Mouse (Mus musculus): ENCODE measurements around the gene Aldh6a1.
A peak's percentile ranks its signal among the peaks of the same experiment; 100 is the strongest.

The Aldh6a1 gene

DNA sequence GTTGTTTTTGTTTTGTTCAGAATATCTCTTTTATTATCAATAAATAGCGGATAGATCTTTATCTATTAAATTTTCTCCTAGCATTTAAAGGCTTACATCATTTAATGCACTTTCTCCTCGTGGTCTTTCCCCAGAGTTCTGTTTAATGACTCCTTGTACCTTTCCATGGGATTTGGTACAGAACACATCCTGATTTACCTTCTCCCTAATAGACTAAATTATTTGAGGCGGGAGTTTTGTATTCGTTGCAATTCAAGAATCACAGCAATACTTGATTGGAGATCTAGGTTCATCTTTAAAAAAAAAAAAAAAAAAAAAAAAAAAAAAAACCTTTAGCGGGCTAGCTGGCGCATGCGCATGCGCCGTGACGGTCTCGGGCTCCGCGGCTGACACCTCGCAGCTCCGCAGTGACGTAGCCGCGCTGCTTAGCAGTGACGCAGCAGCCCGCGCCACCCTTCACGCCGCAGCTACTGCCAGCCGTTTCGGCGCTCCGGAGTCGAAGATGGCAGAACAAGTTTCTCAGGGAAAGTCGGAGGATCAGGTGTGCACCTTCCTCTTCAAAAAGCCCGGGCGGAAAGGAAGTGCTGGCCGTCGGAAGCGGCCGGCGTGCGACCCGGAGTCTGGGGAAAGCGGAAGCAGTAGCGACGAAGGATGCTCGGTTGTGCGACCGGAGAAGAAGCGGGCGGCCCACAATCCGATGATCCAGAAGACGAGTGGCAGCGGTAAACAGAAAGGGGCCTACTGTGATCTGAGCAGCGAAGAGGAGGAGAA lies 33.8 kb downstream of the Aldh6a1 start, which contains the start of gene Rnf113a2:
Rnf113a2 (plus strand) TSS at position 363 of the 771 bp plus-strand sequence.
- DNase-seq (ENCODE audit: low read depth), result peak; percentile 93

DNA sequence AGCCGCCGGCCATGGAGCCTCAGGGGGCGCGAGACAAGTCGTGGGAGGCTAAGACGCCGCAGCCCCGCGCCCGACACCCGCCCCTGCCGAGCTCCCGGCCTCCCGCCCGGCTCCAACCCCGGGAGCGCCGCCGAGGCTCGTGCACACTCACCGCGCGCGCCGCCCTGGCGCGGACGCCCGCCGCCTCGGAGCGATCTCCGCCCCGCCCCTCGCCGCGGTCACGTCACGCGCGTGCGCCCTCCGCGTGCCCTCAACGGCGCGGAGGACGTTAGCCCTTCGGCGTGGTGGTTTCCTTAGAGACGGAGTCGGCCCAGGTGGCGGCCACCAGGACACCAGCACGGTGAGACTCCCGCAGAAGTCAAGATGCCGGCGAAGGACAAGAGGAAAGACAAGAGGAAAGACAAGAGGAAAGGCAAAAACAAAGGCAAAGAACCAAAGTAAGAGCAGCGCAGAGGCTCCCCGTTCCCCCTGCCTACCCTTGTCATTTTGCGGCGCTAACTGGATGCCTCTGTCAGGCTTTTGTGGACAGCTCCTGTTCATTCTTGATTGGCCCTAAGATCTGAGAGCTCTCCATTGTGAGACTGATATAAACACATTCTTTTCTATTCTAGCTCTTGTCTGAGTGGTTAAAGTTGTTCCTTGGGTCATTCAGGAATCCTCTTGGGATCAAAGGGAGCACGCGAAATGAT lies 41.8 kb downstream of the Aldh6a1 start, which contains the start of the genes Entpd5 and Bbof1:
Entpd5 (minus strand) TSS at position 211 of the 689 bp plus-strand sequence.
Bbof1 (plus strand) TSS at position 253 of the 689 bp plus-strand sequence.
- DNase-seq (ENCODE audit: low read depth), result peak; percentile 93

DNA sequence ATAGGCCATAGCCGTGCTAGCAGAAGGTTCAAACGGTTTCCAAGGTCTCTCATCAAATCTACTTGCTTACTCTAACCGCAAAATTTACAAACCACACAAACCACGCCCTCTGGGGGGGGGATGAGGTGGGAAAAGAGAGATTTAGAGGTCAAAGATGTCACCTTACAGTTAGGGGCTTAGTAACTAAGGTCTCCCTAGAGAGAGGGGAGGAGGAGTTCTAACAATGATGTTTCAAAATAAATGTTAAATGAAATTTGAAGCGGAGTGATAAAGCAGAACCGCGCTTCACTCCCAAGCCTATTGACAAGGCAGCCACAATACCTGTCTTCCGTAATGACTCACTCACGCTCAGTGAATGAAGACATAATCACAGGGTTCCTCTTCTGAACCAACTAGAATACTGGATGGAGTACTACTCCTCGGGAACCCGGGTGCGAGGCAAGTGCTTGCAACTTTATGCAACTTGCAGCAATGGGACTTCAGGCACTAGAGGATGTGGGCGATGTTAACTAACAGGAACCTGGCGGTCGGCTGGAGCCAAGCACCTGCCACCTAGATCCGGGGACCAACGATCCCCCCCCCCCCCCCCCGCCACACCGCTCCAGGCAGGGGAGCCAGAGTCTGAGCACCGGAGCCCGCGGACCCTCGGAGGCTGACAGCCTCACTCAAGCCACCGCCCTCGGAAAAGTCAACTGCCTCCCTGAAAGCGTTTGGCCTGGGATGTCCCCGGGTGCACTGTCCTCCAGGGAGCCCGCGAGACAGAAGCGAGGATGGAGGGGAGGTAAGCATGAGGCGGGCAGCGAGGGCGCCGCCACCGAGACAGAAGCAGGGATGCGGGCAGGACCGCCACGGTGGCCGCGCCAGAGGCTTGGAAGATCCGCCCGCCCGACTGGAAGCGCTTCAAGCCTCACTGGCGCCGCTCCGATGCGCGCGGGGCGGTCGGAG lies 42.7 kb downstream of the Aldh6a1 start:
- no peak for DNase-seq (ENCODE audit: low read depth)

DNA sequence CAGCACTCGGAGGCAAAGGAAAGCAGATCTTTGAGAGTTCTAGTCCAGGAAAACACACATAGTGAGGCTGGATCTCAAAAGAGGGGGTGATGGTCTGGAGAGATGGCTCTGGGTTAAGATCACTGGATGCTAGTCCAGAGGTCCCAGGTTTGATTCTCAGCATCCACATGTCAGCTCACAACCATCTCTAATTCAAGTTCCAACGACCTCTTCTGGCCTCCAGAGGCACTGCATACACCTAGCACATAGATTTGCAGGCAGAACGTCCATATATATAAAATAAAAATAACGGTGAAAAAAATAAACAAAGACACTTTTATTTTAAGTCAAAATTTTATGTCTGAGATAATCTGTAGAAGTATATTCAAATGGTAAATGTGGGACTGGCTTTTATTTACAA lies 43.5 kb downstream of the Aldh6a1 start:
- no peak for DNase-seq (ENCODE audit: low read depth)

DNA sequence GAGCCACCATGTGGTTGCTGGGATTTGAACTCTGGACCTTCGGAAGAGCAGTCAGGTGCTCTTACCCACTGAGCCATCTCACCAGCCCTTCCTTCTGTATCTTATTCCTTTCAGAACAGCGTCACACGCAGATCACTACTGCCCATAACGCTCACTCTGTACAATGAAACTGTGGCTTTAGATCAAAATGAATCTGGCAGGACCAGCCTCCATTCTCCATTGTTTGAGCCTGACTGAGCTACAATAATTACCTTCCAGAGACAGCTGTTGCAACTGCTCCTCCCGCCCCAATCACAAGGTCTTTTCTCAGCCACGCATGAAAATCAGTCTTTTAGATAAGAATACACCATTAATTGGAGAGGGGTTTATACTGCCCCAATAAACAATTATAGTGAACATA lies 46.3 kb downstream of the Aldh6a1 start:
- DNase-seq (ENCODE audit: low read depth), result no peak

DNA sequence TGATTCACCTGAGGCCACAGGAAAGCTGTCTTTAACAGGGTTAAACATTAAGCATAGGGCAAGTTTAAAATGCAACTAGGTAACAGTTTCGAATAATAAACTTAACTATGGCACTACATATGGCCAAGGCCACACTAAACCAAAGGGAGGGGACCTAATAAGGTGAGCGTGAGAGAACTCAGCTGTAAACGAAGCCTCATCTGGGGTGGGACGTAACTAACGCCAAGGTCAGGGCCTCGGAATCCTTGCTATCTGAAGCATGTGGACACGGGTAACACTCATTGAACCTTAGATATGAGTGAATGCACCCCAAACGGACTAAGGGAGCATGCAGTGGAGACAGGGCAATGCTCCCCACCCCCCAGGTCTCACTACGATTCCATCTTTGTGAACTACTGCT lies 47.9 kb downstream of the Aldh6a1 start:
- DNase-seq (ENCODE audit: low read depth), result no peak

DNA sequence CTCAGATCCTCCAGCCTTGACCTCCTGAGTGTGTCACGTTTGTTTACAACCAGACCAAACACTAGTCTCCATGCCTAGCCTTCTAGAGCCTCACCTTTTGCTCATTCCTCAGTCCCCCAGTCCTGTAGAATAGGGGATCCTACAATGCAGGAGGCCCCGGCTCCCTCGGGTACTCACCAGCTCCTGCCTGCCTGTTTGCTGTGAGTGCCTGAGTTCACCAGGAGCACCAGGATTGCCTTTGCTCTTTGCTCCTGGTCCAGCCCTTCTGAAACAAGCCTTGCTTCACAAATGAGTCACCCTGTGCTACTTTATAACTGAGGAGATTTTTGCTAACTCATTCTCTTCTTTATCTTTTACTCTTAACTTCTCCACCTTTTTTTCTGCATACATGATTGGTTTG lies 50.2 kb downstream of the Aldh6a1 start:
- DNase-seq (ENCODE audit: low read depth), result peak; percentile 50

DNA sequence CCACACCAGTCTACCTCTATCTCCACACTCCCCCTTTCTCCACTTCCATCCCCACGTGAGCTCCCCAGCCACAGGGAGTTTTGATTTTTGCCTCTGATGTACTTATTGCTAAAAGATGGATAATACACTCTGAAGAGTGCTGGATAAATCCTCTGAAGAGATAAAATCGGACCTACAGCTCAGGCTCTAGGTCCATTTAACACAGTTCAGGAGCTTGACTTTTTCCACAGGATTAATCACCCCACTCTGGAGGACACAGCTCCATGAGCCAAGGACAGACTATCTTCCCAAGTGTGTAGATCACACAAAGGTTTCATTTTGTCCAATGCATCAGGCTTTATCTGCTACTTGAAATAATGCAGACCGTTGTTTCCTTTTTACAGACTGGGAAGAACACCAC lies 50.7 kb downstream of the Aldh6a1 start:
- DNase-seq (ENCODE audit: low read depth), result no peak

DNA sequence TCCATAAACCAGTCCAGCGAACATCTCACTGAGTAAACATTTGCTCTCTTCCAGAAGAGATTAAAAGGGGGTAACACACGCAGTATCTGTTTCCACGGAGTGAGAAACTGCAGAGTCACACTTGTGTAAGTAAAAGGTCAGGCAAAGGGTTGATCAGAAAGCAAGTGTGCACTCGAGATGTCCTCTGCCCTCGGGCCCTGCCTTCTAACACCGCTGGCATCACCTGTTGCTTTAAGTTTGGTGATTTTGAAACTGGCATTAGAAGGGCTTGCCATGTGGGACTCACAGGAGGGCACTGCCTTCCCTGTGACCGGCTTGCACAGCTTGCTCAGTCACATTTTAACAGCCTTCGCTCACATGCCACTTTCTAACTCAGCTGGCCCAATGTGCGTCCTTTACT lies 51.1 kb downstream of the Aldh6a1 start:
- DNase-seq (ENCODE audit: low read depth), result no peak

DNA sequence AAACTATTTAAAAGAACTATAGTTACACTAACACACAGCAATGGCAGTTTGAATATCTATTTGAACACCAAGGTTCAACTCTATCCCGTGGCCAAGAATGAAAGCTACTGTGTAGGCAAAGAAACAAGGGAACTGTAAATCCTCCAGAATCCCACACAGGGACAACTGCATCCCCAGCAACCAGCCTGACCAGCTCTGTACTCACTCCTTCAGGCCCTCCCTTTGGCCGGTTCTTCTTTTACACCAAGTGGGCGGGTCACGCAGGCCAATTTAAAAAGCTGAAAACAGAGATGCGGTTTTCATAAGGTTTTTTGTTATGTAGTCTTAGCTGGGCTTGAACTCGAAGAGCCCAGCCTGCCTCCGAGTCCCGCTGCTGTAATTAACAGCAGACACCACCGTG lies 51.7 kb downstream of the Aldh6a1 start:
- peak; percentile 26 for DNase-seq (ENCODE audit: low read depth)

DNA sequence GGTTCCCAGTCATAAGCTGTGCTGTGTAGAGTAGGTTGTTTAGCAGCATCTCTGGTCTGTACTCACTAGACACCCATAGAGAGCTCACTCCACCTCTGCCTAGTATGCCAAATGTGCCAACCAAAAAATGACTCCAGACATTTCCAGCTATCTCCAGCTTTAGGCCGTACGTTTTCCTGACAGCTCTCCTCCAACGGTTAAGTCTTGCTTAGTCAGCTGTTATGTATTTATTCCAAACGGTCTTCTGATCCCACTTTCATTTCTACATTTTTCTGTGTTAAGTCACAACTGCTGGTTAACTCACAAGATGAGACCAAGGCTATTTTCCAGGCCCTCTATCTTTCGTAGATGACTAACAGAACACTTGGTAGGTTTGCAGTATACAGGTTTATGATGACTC lies 52.2 kb downstream of the Aldh6a1 start:
- peak; percentile 78 for DNase-seq (ENCODE audit: low read depth)

DNA sequence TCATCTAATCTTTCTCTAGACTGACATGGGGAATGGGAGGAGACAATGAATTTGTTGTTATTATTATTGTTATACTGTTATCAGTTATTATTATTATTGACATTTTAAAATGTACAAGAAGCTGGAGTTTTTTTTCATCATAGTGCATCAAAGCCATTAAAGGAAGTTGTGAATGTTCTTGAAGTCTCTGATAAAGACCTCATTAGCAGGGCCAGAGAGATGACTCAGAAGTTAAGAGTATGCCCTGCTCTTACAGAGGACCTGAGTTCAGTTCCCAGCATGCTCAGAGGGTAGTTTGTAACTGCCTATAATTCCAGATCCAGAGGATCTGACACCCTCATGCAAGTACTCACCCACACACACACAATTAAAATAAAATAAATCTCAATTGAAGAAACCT lies 53.1 kb downstream of the Aldh6a1 start:
- DNase-seq (ENCODE audit: low read depth), result no peak

DNA sequence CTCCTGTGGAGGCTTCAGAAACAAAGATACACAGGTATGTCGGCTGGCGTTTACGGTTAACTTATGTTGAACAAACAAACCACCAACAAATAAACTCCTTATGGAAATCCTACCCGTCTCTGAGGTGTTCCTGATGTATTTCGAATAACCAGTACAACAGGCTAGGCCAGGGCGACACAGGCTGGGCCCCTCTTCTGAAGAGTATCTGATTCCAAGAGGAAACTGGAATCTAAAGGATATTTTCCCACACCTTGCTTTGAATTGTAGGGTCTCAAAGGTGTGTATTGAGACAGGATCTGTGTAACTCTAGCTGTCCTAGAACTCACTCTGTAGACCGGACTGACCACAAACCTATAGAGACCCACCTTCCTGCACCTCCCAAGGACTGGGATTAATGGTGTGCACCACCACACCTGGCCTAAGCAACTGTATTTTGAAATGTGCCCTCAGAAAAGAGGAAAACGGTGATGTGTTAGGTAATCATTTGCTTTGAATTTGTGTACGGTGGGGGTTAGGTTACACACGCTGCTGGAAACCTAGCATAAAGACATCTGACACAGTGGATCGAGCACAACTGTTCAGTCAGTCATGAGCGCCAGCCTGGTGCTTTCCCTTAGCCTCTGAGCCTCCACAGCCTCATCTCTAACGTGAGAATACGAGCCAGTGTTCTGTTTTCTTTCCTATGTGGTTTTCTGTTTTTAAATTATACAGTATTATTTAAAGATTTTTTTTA lies 53.7 kb downstream of the Aldh6a1 start:
- no peak for DNase-seq (ENCODE audit: low read depth)

DNA sequence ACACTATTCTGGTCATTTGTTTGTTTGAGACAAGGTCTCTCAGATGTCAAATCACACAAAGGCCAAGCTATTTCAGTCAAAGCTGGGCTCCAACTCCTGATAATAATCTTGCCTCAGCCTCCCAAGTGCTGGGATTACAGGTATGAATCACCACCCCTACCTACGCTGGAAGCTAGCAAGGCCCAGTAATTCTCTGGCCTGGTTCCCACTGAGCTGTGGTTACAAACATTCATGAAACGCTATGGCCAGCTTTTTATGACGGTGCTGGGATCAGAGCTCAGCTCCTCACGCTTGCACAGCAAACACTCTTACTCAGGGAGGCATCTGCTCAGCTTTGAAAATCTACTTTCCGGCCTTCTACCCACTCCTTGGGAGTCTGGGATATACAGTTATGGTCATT lies 57.0 kb downstream of the Aldh6a1 start:
- peak; percentile 49 for DNase-seq (ENCODE audit: low read depth)

DNA sequence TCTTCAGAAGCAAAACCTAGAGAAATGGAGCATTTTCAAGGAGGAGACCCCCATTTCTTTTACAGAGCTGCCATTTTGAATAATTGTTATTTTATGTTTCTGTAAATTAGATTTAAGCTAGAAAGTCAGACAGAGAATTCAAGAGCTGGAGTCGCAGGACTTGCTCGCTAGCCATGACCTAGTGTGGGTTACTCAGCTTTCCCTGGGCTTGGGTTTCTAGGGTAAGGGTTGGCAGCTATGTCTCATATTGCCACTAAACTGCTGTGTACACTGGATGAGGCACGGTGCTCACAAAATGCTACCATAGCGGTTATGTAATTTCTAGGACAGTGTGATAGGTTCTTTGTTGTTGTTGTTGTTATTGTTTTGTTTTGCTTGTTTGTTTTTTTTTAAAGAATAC lies 58.1 kb downstream of the Aldh6a1 start:
- no peak for DNase-seq (ENCODE audit: low read depth)

DNA sequence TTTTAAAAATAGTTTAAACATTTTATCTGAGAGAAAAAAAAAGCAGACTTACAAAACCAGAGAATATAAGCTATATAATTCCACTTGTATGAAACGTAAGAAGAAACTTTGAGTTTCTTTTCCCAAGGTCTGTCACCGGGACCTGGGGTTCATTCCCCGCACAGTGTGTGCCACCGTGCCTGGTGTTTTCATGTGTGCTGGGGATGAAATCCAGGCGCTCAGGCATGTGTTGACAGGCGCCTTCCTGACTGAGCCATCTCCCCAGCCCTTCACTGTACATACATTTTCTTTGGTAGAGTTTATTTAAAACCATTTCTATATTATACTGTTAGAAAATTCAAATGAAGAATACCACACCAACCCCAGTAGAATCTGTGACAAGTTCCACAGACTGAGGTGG lies 60.5 kb downstream of the Aldh6a1 start:
- no peak for DNase-seq (ENCODE audit: low read depth)

DNA sequence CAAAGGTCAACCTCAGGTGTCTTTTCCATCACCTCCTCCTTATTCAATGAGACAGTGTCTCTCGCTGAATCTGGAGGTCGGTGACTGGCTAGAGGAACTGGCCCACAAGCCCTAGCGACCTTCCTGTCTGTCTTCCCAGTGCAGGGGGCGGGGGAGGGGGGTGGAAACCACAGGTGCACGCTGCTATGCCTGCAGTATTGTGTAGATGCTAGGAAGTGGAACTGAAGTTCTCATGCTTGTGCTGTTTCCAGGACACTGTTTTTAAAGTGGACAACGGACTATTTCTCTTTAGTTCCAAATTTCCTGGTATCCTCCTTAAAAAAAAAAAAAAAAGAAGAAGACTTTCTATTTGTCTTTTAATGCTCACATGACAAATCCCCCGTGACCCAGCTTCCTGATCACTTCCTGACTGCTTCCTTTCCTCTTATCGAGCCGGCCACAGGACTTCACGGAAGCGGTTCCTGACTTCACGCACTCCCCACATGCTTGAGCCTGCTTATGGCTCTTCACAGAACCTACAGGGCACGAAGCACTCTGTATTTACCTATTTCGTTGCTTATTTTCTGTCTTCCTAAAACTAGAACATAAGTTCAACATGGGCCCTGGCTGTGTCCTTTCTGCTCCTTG lies 61.9 kb downstream of the Aldh6a1 start:
- no peak for DNase-seq (ENCODE audit: low read depth)

DNA sequence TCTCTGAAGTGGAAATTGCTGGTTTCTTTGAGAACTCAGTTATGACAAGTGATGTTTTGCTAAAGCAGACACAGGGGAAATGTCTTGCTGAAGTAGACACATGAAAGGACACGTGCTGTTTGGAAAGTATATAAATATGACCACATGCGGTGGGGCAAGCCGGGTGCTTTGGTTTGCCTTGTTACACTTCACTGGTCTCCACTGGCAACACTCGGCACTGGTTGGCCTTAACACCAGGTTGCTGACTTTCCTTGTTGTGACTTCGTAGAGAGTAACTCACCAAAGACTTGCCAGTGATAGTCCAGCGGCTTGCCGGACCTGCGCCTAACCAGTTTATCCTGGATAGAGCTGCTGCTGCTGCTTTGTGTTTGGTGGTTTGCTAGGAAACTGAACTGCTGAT lies 62.7 kb downstream of the Aldh6a1 start:
- no peak for DNase-seq (ENCODE audit: low read depth)

DNA sequence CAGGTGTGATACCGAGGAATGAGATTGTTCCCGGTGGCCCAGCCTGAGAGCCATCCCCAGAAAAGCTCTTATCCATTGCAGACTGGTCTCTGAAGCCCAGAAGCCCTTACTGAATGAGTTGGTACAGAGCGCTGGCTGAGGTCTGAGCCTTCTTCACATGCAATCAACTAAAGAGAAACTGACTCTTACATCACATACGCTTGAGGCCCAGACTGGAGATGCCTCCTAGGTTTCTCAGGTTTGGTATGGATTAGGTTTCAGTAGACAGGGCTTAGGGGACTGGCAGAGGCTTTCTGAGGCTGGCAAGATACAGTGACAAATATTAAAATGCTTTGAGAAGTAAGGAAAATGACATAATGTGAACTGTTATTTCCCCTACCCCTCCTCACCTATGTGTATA lies 65.4 kb downstream of the Aldh6a1 start:
- DNase-seq (ENCODE audit: low read depth), result no peak

DNA sequence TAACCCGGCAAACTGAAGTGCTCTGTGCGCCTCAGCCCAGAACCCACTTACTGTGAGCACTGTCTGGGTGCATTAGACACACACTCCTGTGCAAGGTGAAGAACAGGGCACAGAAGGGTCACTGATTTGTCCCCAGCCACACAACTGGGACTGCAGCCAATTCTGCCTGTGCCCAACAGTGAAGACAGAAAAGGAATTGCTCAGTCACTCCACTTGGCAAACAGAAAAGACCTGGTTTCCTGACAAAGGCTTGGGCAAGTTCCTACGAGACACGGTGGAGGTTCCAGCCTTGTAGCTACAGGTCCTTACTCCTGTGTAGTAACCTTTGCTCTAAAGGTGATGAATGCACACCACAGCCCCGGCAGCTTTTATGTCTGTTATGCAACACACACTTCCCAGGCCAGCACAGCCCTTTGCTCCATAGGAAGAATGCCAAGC lies 66.1 kb downstream of the Aldh6a1 start:
- DNase-seq (ENCODE audit: low read depth), result no peak

DNA sequence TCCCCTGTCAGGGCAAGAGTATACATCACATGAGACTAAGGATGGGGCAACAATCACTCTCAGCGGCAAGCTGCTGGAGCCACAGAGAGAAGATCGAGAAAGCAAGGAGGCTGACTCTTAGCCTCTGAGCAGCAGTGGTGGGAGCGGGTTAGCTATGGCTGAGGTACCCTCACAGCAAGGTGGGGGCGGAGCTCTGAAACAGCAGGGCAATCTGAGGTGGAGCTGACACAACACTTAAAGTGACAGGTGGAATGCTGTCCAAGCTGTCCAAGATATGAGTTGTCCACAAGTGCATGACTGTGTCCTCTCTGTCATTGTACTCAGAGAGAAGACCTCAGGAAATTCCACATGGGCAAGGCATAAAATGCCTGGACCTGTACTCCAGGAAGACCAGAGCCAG lies 68.4 kb downstream of the Aldh6a1 start:
- no peak for DNase-seq (ENCODE audit: low read depth)

Measured in NIH3T3 (cell line).